Mouse (Mus musculus) cortical plate, adult 2 months (tissue): Measurements from ENCODE around the gene Cdk14.

Source experiments
- CTCF ChIP-seq: fragments of 200-500 bp; IDR thresholded peaks from 2 replicates; pipeline ENCODE4 v1.5.1; 2011; ENCODE audit warnings: mild to moderate bottlenecking, control low read depth, low read length; ENCODE audit not compliant: insufficient read depth; ENCODE audit errors: extremely low read depth
- POLR2A ChIP-seq: fragments of 200-500 bp; IDR thresholded peaks from 2 replicates; pipeline ENCODE4 v1.6.1; 2011; ENCODE audit warnings: mild to moderate bottlenecking, low read length, control low read depth; ENCODE audit not compliant: insufficient read depth; ENCODE audit errors: extremely low read depth

DNA sequence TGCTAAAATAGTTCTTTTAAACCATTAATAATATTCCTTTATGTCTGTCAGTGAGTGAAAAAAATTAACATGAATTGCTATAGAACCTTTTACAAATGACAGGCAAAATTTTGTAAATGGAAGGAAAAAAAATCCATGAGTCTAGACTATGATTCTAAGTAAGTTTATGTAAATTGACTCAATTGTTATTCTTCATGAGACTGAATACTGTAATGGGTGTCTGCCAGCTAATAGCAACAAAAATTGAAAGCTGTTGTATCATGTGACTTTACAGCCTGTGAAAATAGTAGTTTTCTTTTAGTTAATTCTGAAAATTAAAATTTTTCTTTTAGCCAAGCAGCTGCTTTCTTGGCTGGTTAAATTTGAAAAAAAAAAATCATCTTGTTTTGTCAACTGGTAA, 234.6 kb downstream of the Cdk14 start:
- TF ChIP-seq POLR2A (no peak), CTCF (no peak)
